Comparison of ENCODE assay signal across 8 mouse cellular contexts in the genomic region with DNA sequence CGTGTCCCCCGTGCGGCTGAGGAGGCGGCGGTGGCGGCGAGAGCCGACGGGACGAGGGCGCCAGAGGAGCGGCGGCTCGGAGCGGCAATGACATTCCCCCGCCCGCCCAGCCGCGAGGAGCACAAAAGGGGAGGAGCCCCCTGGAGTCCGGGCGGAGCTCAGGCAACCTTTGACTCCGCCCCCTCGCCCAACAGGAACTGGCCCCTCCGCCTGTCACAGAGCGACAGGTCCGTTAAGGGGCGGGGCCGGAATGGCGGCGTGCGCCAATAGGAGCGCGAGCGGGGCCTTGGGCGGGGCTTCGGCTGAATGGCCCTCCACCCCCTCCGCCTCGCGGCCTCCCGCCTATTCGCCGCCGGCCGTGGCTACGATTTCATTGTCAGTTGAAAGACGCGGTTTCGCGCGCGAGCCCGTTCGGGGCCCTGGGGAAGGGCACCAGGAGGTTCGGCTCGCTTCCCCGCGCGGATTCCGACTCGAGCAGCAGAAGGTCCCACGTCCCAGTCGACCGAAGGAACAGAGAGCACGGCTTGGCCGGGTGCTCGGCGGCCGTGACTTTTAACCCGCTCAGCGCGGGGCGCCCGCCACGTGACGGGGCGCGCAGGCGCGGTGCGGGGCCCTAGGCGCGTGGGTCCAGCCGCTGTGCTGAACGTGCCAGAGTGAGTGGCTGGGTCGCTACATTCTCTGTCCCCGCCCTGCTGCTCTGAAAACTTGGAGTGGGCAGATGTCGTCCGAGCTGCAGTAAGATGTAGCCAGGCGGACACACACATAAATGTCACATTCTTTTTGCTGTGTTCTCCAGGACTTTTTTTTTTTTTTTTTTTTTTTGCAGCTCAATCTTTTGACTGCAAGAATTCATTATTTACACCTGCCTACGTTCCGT. TPM values are rescaled to one million over a fixed set of nuclear protein-coding genes. Genes with fewer than 3 reads are reported as not detected.
DNase-seq lines count a peak whose midpoint lies in the region; ATAC-seq lines count a peak whose summit lies in the region.

Gene Stt3b (minus strand): TSS at position 76 of the 877 bp plus-strand sequence.

- DNase-seq in T-cell, adult 2 months (ENCODE audit: low spot score), result peak; percentile 100
- peak; percentile 99 to 100 for DNase-seq in cerebellum, postnatal 36 days
- peak; percentile 99 for DNase-seq in frontal cortex, postnatal 36 days (ENCODE audit: low spot score in 2 of 2)
- DNase-seq in left cerebral cortex, adult 11 months (ENCODE audit: low spot score), result peak; percentile 99
- peak; percentile 100 for DNase-seq in lung, postnatal 4 days
- DNase-seq in retina, postnatal 7 days (ENCODE audit: low read depth, low spot score), result peak; percentile 99
- DNase-seq in urinary bladder, adult 2 months (ENCODE audit: low spot score), result peak; percentile 99

- peak within 1 kb of the TSS; percentile 93 for H3K4me3 ChIP-seq in hindbrain, embryonic 15.5 days

- H3K9ac ChIP-seq in hindbrain, embryonic 15.5 days, result peak within 1 kb of the TSS; percentile 95

- H3K36me3 ChIP-seq in hindbrain, embryonic 15.5 days, result no peaks in the 10 kb centered on the region

- H3K4me1 ChIP-seq in hindbrain, embryonic 15.5 days (replicated peaks), result peaks cover 30% of the 10 kb centered on the region

- H3K27me3 ChIP-seq in hindbrain, embryonic 15.5 days, result no peaks in the 10 kb centered on the region

- H3K27ac ChIP-seq in hindbrain, embryonic 15.5 days (replicated peaks), result peak within 1 kb of the TSS; percentile 100

- no peaks in the 10 kb centered on the region for H3K9me3 ChIP-seq in hindbrain, embryonic 15.5 days

- peak; percentile 98 for ATAC-seq in hindbrain, embryonic 15.5 days (ENCODE audit: low FRiP score, low read depth)

- under 1% methylated on average over 84 of the region's 91 CpGs for WGBS in hindbrain, embryonic 15.5 days

- peak within 1 kb of the TSS; percentile 57 for H3K4me2 ChIP-seq in hindbrain, embryonic 15.5 days

RNA-seq across cellular contexts. Expression of gene Stt3b, which starts in this region (rescaled TPM):
- 91.3 and 101 TPM in 2 replicates for polyA plus RNA-seq in hindbrain, embryonic 15.5 days (2015; fragmentation: Nextera tagmentation; extraction: Ambion mirVana)
- polyA plus RNA-seq in urinary bladder, adult 2 months (2012; rRNA removed), result 65.7 and 75.4 TPM in 2 replicates

Comparison
In these comparisons a context has a peak if more than half of its experiments do, and no peak if none do; other contexts are left out.
1. Peak in every context shown above with its lines: DNase-seq, ATAC-seq, H3K4me3 ChIP-seq and H3K27ac ChIP-seq.